Mouse (Mus musculus) C3H10T1/2 (cell line): ENCODE results near the gene Prr29. TPM values are rescaled to one million over a fixed set of nuclear protein-coding genes. Genes with fewer than 3 reads are reported as not detected.

ENCODE experiments used
- polyA plus RNA-seq, 2 experiments: library from polyadenylated mRNA; unstranded; fragments of >200 nt; fragmentation: generic; extraction: Trizol; gene quantifications; one replicate each; pipeline ENCODE4 v1.2.1; 2012; ENCODE audit warnings: missing spikeins in 2 of 2

Prr29 gene
- not detected for polyA plus RNA-seq

DNA sequence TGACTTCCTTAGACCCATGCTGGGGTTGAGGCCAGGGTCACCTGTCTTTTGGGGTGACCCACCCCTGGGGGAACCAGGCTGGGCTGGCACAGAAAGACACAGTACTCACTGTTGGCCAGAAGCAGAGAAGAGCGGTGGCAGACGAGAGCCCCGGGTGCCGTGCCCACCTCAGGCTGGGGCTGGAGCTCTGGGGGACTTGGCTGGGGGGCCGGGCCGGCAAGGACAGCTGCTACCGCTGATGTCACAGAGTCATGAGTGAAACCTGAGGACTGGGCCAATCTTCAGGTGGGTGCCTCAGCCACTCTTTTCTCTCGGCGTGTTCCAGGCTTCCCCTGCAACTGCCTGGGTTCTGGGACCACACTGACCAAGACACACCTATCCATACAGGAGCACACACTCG lies at the start of gene Prr29:
Gene Prr29 (plus strand): TSS at position 107 of the 400 bp plus-strand sequence.

DNA sequence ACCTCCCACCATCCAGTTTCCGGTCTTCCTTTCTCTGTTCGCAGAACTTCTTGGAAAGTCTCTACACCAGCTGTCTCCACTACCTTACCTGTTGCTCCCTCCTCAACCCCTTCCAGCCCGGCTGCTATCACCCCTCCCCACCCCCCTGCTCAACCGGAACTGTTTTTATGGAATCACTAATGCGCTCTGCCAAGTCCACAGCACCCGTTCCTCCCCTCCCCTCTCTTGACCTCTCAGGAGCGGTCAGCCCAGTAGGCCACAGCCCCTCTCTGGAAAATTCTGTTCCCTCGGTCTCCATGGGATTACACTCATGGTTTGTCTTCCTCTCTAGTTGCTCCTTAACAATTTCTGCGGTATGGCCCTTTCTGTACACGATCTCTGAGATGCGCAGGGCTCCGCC lies 12.1 kb upstream of the Prr29 start, which contains the start of gene Scn4a:
Gene Scn4a (minus strand): TSS at position 101 of the 400 bp plus-strand sequence.

DNA sequence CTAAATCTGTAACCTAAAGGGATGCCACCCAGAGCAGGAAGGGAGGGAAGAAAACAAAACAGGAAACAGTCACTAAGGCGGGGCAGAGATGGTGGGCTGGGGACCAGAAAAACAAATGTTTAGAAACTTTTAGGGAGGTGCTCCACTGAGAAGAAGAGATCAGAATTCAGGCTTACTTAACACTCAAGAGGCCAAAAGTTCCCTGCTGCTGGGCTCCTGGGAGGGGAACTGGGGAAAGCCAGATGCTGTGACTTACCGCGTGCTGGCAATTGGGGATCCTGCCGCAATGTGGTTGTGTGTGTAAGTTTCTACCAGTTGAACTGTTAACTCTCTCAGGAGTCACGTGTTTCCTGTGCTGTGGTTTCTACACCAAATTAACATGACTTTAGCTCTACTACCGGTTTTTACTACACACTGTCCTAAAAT lies 22.5 kb downstream of the Prr29 start, which contains the start of gene Icam2:
Gene Icam2 (minus strand): TSS at position 285 of the 426 bp plus-strand sequence.

Other genes starting within 250 kb of the Prr29 start
- 1 to 10 TPM in 1 of 2 experiments, not detected in 1; 1.1 TPM for gene Gm10840, start 204.6 kb upstream of the Prr29 start, polyA plus RNA-seq
- gene Limd2, start 204.6 kb upstream of the Prr29 start, polyA plus RNA-seq, result 10 to 100 TPM; 71.9 to 89.6 TPM
- gene Strada, start 163.3 kb upstream of the Prr29 start, polyA plus RNA-seq, result 10 to 100 TPM; 15.6 to 21.2 TPM
- gene Ccdc47, start 149.1 kb upstream of the Prr29 start, polyA plus RNA-seq, result 10 to 100 TPM in 1 of 2 experiments, 1 to 10 TPM in 1; 3.0 to 18.7 TPM
- 10 to 100 TPM in 1 of 2 experiments, 1 to 10 TPM in 1; 2.8 to 28.5 TPM for gene Ddx42, start 148.5 kb upstream of the Prr29 start, polyA plus RNA-seq
- gene Ftsj3, start 109.4 kb upstream of the Prr29 start, polyA plus RNA-seq, result 10 to 100 TPM; 19.5 to 25.6 TPM
- 100 to 1,000 TPM; 181 to 374 TPM for gene Psmc5, start 109.3 kb upstream of the Prr29 start, polyA plus RNA-seq
- gene Smarcd2, start 92.5 kb upstream of the Prr29 start, polyA plus RNA-seq, result 10 to 100 TPM; 42.5 to 74.2 TPM
- gene Tcam1, start 88.8 kb upstream of the Prr29 start, polyA plus RNA-seq, result under 1 TPM; 0.07 to 0.14 TPM
- under 1 TPM; 0.05 to 0.09 TPM for gene Gh, start 63.6 kb upstream of the Prr29 start, polyA plus RNA-seq
- under 1 TPM in 1 of 2 experiments, not detected in 1; 0.06 TPM for gene Cd79b, start 50.7 kb upstream of the Prr29 start, polyA plus RNA-seq
- under 1 TPM in 1 of 2 experiments, not detected in 1; 0.02 TPM for gene Scn4a, start 12.2 kb upstream of the Prr29 start, polyA plus RNA-seq
- under 1 TPM in 1 of 2 experiments, not detected in 1; 0.13 TPM for gene Icam2, start 22.6 kb downstream of the Prr29 start, polyA plus RNA-seq
- gene Ern1, start 122.4 kb downstream of the Prr29 start, polyA plus RNA-seq, result 1 to 10 TPM in 1 of 2 experiments, under 1 TPM in 1; 0.71 to 5.3 TPM
- 1 to 10 TPM; 1.9 to 9.6 TPM for gene Tex2, start 248.0 kb downstream of the Prr29 start, polyA plus RNA-seq